Mouse (Mus musculus) kidney, adult 2 months (tissue): ENCODE measurements around the gene Sort1. TPM values are rescaled to one million over a fixed set of nuclear protein-coding genes. Genes with fewer than 3 reads are reported as not detected.
"Not testable (repeated sequence)": the region's sequence is repeated elsewhere in the genome, so short reads cannot be mapped to it uniquely, and the experiment has no call there.

Experiments
- DNase-seq: peaks from one replicate; pipeline ENCODE4 v3.0.0; 2021
- H3K27ac ChIP-seq: fragments of 200-500 bp; 2 replicates; pipeline ENCODE4 v1.5.1; 2012; ENCODE audit warnings: low read depth, low read length, control low read depth, inconsistent platforms; ENCODE audit not compliant: insufficient read depth
- H3K27me3 ChIP-seq: fragments of 200-500 bp; replicated peaks from 2 replicates; pipeline ENCODE4 v1.6.1; 2012; ENCODE audit warnings: mild to moderate bottlenecking, moderate library complexity, low read length, inconsistent platforms; ENCODE audit not compliant: control insufficient read depth, insufficient read depth
- H3K36me3 ChIP-seq: fragments of 200-500 bp; 2 replicates; pipeline ENCODE4 v1.6.1; 2012; ENCODE audit warnings: mild to moderate bottlenecking, moderate library complexity, low read length, inconsistent platforms; ENCODE audit not compliant: control insufficient read depth, insufficient read depth
- H3K4me1 ChIP-seq: fragments of 200-500 bp; 2 replicates; pipeline ENCODE4 v1.6.1; 2011; ENCODE audit warnings: low read length; ENCODE audit not compliant: control insufficient read depth, insufficient read depth
- H3K4me3 ChIP-seq: fragments of 200-500 bp; 2 replicates; pipeline ENCODE4 v1.5.1; 2011; ENCODE audit warnings: mild to moderate bottlenecking, low read depth, low read length, control low read depth; ENCODE audit not compliant: insufficient read depth
- CTCF ChIP-seq: fragments of 200-500 bp; conservative IDR thresholded peaks from 2 replicates; pipeline ENCODE4 v1.5.1; 2011; ENCODE audit warnings: low read depth, mild to moderate bottlenecking, control low read depth, low read length, moderate library complexity, mixed read lengths; ENCODE audit not compliant: insufficient read depth, insufficient read length
- POLR2A ChIP-seq: fragments of 200-500 bp; IDR thresholded peaks from one replicate; pipeline ENCODE4 v1.6.1; 2011; ENCODE audit warnings: low read depth, low read length, control low read depth
- WGBS: fragments of 180-500 bp; shearing (Covaris S2); methylation state at CpG from one replicate; pipeline ENCODE4 v1.1.7; 2018; 5-methylcytosine and 5-hydroxymethylcytosine counted together
- polyA plus RNA-seq: library from polyadenylated mRNA; depleted of rRNA; stranded (reverse); fragments of >200 nt; gene quantifications from 2 replicates; pipeline ENCODE4 v1.2.3, GENCODE M21; 2012; rRNA removed

The Sort1 gene
- polyA plus RNA-seq: 30.2 and 34.2 TPM in 2 replicates

DNA sequence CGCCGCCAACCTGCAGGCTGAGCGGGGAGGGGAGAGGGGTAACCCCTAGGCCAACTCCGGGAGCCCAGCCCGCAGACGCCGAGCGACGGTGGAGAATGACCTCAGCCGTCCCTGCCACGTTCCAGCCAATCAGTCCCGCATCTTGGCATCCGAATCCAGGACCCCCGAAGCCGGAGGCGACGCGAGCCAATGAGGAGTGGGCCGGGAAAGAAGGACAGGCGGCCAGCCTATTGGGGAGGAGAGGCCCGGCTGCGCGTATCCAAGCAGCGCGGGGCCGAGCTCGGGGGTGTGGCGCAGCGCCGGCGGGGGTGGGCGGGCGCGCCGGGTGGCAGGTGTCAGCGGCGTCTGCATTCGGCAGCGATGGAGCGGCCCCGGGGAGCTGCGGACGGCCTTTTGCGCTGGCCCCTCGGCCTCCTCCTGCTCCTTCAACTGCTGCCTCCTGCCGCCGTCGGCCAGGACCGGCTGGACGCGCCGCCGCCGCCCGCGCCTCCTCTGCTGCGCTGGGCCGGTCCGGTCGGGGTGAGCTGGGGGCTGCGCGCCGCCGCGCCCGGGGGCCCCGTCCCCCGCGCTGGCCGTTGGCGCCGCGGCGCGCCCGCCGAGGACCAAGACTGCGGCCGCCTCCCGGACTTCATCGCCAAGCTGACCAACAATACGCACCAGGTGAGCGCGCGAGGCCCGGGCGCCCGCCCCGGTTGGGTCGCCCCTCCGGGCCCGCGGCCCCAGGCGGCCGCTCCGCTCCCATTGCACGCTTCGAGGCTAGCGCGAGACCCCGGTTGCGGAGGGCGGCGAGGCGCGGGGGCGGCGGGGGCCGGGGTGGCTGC, at the start of gene Sort1:
Sort1 (plus strand) TSS at position 302 of the 821 bp plus-strand sequence.
- peak; percentile 90 for DNase-seq
- Histone ChIP-seq H3K36me3 (no peaks in the 10 kb centered on the region), H3K27ac (peak within 1 kb of the TSS; percentile 59; the same call in 1 of the 2 replicates), H3K27me3 (no peaks in the 10 kb centered on the region), H3K4me1 (peaks cover 11% of the 10 kb centered on the region; the same call in 1 of the 2 replicates), H3K4me3 (peak within 1 kb of the TSS; percentile 78)
- TF ChIP-seq CTCF (no peak), POLR2A (no peak)
- under 1% methylated on average over 105 of the region's 109 CpGs for WGBS

DNA sequence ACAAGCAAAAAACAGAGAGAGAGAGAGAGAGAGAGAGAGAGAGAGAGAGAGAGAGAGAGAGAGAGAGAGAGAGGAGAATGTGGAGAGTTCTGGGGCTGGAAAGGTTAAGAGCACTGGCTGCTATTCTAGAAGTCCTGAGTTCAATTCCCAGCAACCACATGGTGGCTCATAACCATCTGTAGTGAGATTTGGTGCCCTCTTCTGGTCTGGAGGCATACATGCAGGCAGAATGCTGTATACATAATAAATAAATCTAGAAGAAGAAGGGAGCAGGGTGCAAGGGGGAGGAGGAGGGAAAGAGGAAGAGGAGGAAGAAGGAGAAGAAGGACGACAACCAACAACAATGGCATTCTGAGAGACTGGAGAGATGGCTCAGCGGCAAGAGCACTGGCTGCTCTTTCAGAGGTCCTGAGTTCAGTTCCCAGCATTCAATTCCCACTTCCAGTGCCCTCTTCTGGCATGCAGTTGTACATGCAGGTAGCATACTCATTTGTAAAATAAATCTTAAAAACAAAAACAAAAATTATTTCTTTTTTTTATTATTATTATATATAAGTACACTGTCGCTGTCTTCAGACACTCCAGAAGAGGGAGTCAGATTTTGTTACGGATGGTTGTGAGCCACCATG, 46.3 kb upstream of the Sort1 start:
- H3K27me3 ChIP-seq, DNase-seq, H3K4me1 ChIP-seq, H3K27ac ChIP-seq, H3K4me3 ChIP-seq, H3K36me3 ChIP-seq: not testable (repeated sequence)
- WGBS: 92% methylated on average over 4 of the region's 4 CpGs
- TF ChIP-seq CTCF: 0 out of 2 replicates have a peak, but pooled peaks have one; percentile 11

DNA sequence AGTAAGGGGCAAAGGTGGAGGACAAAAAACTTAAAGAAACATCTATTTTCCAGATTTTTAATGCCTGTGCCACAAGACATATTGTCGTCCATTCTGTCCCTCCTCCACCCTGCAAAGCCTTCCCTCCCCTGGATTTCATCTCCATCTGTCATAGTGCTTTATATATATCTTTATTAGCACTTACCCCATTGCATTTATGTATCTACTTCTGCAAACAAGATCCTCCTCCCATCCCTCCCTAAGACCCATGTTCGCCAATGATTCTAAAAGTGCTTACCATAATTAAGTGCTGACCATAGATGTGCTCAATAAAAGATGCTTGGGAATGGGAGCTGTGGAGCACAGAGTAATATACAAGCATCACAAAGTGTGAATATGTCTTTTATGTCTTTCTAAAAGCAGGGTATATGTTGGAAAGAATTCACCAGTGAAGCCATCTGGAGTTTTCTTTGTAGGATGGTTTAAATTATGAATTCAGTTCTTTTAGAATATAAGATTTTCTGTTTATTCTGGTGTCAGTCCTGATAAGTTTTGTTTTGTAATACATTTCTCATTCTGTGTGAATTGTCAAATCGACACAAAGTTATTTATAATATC, 42.5 kb upstream of the Sort1 start:
- Histone ChIP-seq H3K27me3 (no peaks in the 10 kb centered on the region), H3K4me1 (no peaks in the 10 kb centered on the region), H3K36me3 (no peaks in the 10 kb centered on the region), H3K27ac (no peak overlapping the region), H3K4me3 (no peak overlapping the region)
- DNase-seq: no peak
- TF ChIP-seq CTCF (no peak), POLR2A (no peak)
- WGBS: 88% methylated on average over 3 of the region's 3 CpGs

DNA sequence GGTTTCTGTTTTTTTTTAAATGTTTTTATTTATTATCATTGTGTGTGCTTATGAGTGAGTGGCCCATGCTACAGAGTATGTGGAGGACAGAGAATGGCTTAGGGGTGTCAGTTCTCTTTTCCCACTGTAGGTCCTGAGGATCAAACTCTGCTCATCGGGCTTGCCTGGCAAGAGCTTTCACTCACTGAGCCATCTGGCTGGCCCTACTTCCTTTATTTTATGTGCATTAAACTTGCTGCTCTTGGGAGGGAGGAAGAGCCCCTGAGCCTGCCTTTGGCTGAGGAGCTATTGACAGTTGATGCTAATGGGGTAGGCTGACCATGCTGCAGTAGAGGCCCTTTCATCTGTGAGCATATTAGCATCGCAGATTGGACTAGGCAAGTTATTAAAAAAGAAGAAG, 37.0 kb upstream of the Sort1 start:
- DNase-seq: no peak
- WGBS: 79% methylated on average over 2 of the region's 2 CpGs
- TF ChIP-seq CTCF: no peak
- no peak for TF ChIP-seq POLR2A

DNA sequence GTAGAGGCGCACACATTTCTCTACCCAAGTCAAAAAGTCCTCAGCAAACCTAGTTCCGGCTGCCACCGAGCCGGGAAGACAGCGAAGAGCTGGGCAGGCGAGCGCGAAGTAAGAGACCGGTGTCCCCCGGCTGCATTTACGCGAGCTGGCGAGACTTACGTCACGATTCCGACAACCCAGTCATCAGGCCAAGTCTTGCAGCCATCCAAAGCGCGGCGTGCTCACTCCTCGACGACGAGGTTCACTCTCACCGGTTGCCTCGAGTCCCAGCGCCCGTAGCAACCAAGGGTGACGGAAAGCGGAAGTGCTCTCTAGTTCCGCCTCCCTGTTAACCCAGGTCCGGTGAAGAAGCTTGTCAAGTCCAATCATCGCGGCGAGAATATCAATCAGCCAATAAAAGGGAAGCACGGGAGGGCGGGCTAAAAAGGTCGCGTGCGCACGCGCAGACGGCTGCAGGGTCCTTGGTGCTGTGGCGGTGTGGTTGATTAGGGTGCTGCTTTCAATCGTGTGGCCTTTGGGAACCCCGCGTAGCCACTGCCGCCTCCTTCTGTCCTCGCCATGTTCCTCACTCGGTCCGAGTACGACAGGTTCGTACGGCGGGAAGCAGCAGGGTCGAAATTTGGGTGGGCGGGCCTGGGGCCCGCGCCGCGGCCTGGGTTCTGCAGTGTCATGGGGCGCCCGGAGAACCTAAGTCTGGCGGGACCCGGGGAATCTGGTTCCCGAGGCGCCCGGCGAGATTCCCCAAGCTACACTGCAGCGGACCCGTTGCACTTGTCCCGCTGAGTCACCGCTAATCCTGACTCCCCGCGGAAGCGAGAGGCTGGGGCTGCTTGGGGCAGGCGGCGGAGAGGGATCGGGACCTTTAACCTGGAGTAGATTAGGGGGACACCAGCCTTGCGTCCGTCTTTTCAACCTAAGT, 26.9 kb upstream of the Sort1 start, which contains the start of gene Psma5:
Psma5 (plus strand) TSS at position 208 of the 919 bp plus-strand sequence.
- peak within 1 kb of the TSS; percentile 33; the same call in 1 of the 2 replicates for H3K27ac ChIP-seq
- under 1% methylated on average over 79 of the region's 79 CpGs for WGBS
- peak within 1 kb of the TSS; percentile 92 for H3K4me3 ChIP-seq
- TF ChIP-seq CTCF (no peak), POLR2A (peak; percentile 19)
- peak; percentile 98 for DNase-seq
- H3K27me3 ChIP-seq: no peaks in the 10 kb centered on the region
- H3K36me3 ChIP-seq: no peaks in the 10 kb centered on the region
- no peaks in the 10 kb centered on the region for H3K4me1 ChIP-seq

More for the DNA sequence above, 37.0 kb upstream of the Sort1 start:
- H3K36me3 ChIP-seq: no peaks in the 10 kb centered on the region
- H3K4me3 ChIP-seq: no peak overlapping the region
- no peak overlapping the region for H3K27ac ChIP-seq
- H3K4me1 ChIP-seq: no peaks in the 10 kb centered on the region
- H3K27me3 ChIP-seq: no peaks in the 10 kb centered on the region

DNA sequence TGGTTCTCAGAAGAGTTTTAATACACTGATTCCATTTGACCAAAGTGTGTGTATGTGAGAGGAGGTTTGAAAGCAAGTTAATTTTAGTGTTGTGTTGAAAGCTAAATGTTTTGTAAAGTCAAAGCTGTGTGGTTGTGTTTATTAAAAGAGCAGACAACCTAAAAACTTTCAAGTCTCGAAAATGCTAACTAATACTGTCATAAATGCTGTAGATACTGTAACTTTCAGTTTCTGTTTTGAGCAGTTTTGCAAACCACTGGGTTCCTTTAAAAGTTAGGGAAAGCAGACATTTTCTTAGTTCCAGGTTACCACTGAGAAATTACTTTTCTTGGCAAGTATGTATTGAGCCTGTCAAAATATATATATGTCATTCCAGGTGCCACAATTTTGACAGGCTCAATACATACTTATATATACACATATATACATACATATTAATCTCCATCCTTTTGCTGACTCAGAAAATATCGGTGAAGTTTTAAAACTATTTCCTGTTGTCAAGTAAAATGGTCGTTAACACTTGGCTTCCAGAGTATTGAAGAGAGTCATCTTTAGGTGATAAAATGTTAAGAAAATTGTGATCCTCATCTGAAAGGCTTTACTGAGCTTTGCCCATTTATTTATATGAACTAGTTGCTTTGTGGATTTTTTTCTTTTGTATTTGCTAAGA, 25.9 kb upstream of the Sort1 start:
- Histone ChIP-seq H3K27me3 (no peaks in the 10 kb centered on the region), H3K27ac (no peak overlapping the region), H3K36me3 (no peaks in the 10 kb centered on the region), H3K4me1 (no peaks in the 10 kb centered on the region), H3K4me3 (peak overlapping the region; percentile 81)
- TF ChIP-seq POLR2A (no peak), CTCF (no peak)
- WGBS: 31% methylated on average over 3 of the region's 3 CpGs
- DNase-seq: no peak
